31 mouse cellular contexts compared by ENCODE assay signal in genomic region chr17:70347403-70347802, GRCm38 (mm10).
"Had no signal": no experiment of that assay in that cellular context is flagged by ENCODE, and none has a peak within 500 bp of the region (broad histone marks: within the 10 kb centered on the region; RNA-seq: fewer than 3 reads in every experiment).

No protein-coding gene starts in this region.

- H3K4me1 ChIP-seq: limb, embryonic 10.5 days; limb, embryonic 12.5 days; limb, embryonic 15.5 days; liver, embryonic 12.5 days; liver, embryonic 13.5 days; liver, embryonic 15.5 days; lung, embryonic 15.5 days; megakaryocyte, embryonic 14.5 days; midbrain, embryonic 10.5 days; midbrain, embryonic 12.5 days; midbrain, embryonic 13.5 days; midbrain, embryonic 15.5 days had no signal

- H3K36me3 ChIP-seq: limb, embryonic 10.5 days; limb, embryonic 12.5 days; limb, embryonic 13.5 days; limb, embryonic 15.5 days; liver, embryonic 12.5 days; liver, embryonic 13.5 days; liver, embryonic 15.5 days; lung, embryonic 15.5 days; midbrain, embryonic 10.5 days; midbrain, embryonic 12.5 days; midbrain, embryonic 13.5 days; midbrain, embryonic 15.5 days had no signal

- H3K9me3 ChIP-seq: limb, embryonic 10.5 days; limb, embryonic 12.5 days; limb, embryonic 13.5 days; limb, embryonic 15.5 days; liver, embryonic 12.5 days; liver, embryonic 13.5 days; liver, embryonic 15.5 days; lung, embryonic 15.5 days; midbrain, embryonic 10.5 days; midbrain, embryonic 12.5 days; midbrain, embryonic 13.5 days; midbrain, embryonic 15.5 days had no signal

- DNase-seq: left cerebral cortex, postnatal 4 days; liver; liver, embryonic 13.5 days; liver, postnatal 0 days; lung, adult 18-20 months; lung, adult 2 months; lung, embryonic 14.5 days; lung, postnatal 10 days; lung, postnatal 14 days; lung, postnatal 36 days; lung, postnatal 4 days; midbrain, embryonic 14.5 days had no signal

- H3K4me2 ChIP-seq: limb, embryonic 12.5 days; limb, embryonic 13.5 days; limb, embryonic 15.5 days; liver, embryonic 11.5 days; liver, embryonic 12.5 days; liver, embryonic 13.5 days; liver, embryonic 15.5 days; lung, embryonic 14.5 days; lung, embryonic 15.5 days; midbrain, embryonic 11.5 days; midbrain, embryonic 12.5 days; midbrain, embryonic 13.5 days; midbrain, embryonic 15.5 days had no signal

- H3K4me3 ChIP-seq: limb, embryonic 10.5 days; limb, embryonic 12.5 days; limb, embryonic 13.5 days; limb, embryonic 15.5 days; liver, embryonic 12.5 days; liver, embryonic 13.5 days; liver, embryonic 15.5 days; lung, embryonic 15.5 days; megakaryocyte, embryonic 14.5 days; midbrain, embryonic 10.5 days; midbrain, embryonic 12.5 days; midbrain, embryonic 13.5 days; midbrain, embryonic 15.5 days; myocyte had no signal

- H3K27ac ChIP-seq: limb, embryonic 10.5 days; limb, embryonic 12.5 days; limb, embryonic 13.5 days; limb, embryonic 15.5 days; liver, embryonic 12.5 days; liver, embryonic 13.5 days; liver, embryonic 14.5 days; liver, embryonic 15.5 days; lung, embryonic 15.5 days; macrophage; midbrain, embryonic 10.5 days; midbrain, embryonic 12.5 days; midbrain, embryonic 13.5 days; midbrain, embryonic 15.5 days had no signal

- ATAC-seq: liver, embryonic 12.5 days; liver, postnatal 0 days; lung, postnatal 0 days; midbrain, embryonic 13.5 days; midbrain, embryonic 15.5 days; midbrain, embryonic 16.5 days had no signal

- H3K9ac ChIP-seq: limb, embryonic 12.5 days; limb, embryonic 13.5 days; limb, embryonic 15.5 days; liver, embryonic 12.5 days; liver, embryonic 13.5 days; liver, embryonic 14.5 days; liver, embryonic 15.5 days; liver, postnatal 0 days; lung, embryonic 14.5 days; lung, embryonic 15.5 days; midbrain, embryonic 12.5 days; midbrain, embryonic 13.5 days; midbrain, embryonic 15.5 days had no signal

- H3K27me3 ChIP-seq: limb, embryonic 12.5 days; limb, embryonic 13.5 days; limb, embryonic 15.5 days; liver, embryonic 12.5 days; liver, embryonic 13.5 days; liver, embryonic 15.5 days; lung, embryonic 15.5 days; megakaryocyte, embryonic 14.5 days; midbrain, embryonic 12.5 days; midbrain, embryonic 13.5 days; midbrain, embryonic 15.5 days had no signal
